Mouse (Mus musculus): Measurements from ENCODE around the gene Tmie. TPM values are rescaled to one million over a fixed set of nuclear protein-coding genes. Genes with fewer than 3 reads are reported as not detected.

Tmie gene
- polyA plus RNA-seq (2017; shearing (Covaris generic)) = 5.1 TPM

DNA sequence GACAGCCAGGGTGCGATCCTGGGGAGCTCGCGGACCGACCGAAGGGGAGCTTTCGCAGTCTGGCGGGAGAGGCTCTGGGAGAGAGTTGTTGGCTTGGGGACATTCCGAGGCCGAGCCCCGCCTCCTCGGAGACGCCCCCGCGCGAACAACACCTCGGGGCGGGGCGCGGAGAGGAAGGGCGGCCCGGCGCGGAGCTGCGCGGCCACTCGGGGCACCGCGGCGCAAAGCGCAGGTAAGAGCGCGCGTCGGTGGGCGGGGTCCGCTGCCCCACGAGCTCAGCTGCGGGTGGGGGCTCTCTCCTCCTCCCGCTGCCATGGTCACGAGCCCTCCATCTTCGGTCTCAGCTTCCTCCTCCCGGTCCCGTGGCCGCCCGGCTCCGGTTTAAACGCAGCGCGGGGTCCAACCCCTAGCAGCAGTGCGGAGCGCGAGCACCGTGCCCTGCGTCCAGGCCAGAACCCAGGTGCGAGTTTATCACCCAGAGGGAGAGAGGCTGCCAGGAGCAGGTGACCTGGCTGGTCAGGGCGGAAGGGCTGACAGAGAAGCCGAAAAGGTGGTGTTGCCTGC, at the start of gene Tmie:
TSS of gene Tmie (minus strand) at position 116 of the 564 bp plus-strand sequence.

DNA sequence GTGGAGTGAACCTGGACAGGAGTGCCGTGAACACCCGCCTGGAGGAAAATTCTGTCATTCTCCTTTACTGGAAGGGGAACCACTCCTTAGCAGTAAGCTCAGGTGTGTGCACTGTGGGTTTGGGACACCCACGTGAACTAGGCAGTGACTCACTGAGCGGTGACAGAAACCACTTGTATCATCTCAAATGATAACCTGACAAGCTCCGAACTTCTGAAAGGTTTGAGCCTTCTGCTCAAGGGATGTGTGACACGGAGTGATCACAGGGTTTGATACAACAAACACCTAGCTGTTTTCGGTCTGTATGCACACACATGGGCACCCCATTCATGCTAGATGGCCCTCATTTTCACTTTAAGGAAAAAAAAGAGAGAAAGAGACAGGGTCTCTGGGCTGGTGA, 36.9 kb upstream of the Tmie start, which contains the start of gene Fam240a:
TSS of gene Fam240a (minus strand) at position 76 of the 400 bp plus-strand sequence.

DNA sequence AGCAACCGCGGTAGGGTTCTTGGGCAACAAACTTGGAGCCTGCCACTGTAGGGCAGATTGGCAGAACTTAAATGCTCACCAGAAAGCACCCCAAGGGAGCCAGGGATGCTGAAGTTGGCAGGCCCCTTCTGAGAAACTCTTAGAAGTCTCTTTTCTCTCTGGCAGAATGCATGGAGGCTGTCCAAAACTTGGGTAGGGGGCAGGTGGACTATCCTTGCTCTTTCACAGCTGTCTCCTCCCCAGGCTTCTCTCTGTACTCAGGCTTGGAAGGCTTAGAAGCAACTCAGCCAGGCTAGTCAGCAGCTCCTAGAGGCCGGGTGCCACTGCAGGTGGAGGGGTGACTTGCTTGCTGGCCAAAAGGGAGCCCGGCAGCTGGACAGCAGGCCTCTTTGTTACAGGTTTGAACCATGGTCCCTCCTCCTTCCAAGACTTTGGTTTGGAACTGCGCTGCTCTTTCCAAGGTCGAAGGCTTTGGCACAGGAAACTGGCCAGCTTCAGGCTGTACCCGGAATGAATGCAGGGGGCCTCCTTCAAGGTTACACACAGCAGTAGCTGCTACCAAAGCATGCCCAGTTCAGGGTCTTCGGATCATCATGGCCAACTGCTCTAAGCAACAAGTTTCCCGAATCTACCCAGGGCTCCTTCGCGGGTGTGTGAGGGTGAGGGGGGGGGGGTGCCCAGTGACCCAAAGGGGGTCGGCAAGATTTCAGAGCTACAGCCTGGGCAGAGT, 557 bp downstream of the Tmie start, which contains the start of gene Als2cl:
TSS of gene Als2cl (plus strand) at position 680 of the 730 bp plus-strand sequence.

DNA sequence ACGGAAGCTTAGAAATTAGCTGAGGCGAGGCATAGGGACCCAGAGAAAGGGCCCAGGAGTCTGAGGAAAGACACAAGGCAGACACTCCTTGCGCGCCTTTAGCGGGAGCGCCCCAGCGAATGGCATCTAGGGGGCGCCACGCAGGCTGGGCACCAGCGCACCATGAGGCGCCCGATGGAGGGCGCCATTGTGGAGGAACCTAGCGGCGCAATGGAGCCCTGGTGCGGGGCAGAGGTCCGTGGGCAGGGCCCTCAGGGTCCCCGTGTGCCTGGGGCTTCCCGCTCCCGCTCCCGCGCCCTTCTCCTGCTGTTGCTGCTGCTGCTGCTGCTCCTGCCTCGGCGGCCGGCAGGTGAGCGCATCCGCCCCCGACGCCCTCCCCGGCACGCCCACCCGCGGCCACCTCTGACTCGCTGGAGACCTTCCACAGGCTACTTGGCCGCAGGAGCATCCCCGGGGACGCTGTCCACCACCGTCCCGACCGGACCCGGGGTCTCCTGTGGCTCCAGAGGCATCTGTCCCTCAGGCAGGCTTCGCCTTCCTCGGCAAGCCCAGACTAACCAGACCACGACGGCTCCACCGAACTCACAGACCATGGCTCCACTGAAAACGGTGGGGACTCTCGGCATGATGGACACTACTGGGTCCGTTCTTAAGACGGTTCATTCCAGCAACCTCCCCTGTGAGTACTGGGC, 22.0 kb downstream of the Tmie start, which contains the start of gene Prss50:
TSS of gene Prss50 (plus strand) at position 187 of the 692 bp plus-strand sequence.

DNA sequence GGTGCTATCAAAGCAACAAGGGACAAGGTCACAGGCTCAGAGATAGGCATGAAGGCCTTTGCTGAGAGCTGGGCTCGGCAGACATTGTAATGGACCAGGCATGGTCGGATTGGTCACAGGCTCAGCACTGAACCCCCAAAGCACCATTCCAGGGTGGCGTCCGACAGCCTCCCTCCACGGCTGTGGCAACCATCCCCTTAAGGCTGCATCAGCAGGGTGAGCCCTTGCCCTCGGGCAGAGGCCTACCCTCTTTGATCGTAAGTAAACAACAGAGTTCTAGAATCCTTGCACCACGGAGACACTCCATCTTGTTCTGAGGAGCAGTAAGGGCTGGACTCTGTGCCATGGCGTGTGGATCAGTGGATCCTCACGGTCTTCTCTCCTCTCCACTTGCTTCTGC, 35.7 kb downstream of the Tmie start, which contains the start of gene Prss46:
TSS of gene Prss46 (plus strand) at position 301 of the 400 bp plus-strand sequence.

DNA sequence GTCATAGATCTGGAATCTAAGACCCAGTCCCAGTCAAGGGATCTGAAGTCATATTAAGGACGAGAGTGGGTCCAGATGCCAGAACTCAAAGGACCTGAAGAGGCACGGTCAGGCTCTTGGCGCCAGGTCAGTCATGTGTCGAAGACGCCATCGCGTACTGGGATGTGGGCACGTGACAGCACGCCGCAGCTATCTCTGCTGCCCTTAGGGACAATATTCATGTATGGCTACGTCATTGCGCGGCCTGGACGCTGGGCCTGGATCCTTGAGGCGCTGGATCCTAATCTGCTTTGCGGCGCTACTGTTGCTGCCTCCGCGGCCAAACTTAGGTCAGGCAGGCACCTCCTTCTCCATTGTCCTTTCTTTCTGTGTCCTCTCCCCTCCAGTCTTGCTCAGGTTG, 45.5 kb downstream of the Tmie start, which contains the start of gene Prss45:
TSS of gene Prss45 (plus strand) at position 178 of the 400 bp plus-strand sequence.

DNA sequence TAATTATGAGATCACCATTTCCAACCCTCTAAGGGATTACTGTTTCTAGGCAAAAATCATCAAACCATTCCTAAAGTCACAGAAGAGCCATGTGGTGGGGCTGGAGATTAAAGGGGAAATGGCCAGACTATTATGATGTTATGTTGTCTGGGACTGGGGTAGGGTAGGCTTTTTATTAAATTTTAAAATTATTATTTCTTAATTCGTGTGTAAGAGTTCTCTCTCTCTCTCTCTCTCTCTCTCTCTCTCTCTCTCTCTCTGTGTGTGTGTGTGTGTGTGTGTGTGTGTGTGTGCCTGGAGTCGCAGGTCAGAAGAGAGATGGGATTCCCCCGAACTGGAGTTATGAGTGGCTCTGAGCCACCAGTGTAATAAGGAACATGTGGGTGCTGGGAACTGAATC, 53.5 kb downstream of the Tmie start, which contains the start of gene Prss43:
TSS of gene Prss43 (plus strand) at position 301 of the 400 bp plus-strand sequence.

Other genes with a start within 250 kb of the Tmie start
- 32.7 TPM for gene Nbeal2, start 226.0 kb downstream of the Tmie start, polyA plus RNA-seq (2017; shearing (Covaris generic))
- 322 TPM for gene Ccdc12, start 223.6 kb downstream of the Tmie start, polyA plus RNA-seq (2017; shearing (Covaris generic))
- not detected for gene Myl3, start 138.3 kb downstream of the Tmie start, polyA plus RNA-seq (2017; shearing (Covaris generic))
- 0.12 TPM for gene Pth1r, start 133.0 kb downstream of the Tmie start, polyA plus RNA-seq (2017; shearing (Covaris generic))
- not detected for gene Prss42, start 81.9 kb downstream of the Tmie start, polyA plus RNA-seq (2017; shearing (Covaris generic))
- gene Prss44, start 66.1 kb downstream of the Tmie start, polyA plus RNA-seq (2017; shearing (Covaris generic)) = not detected
- gene Prss43, start 53.4 kb downstream of the Tmie start, polyA plus RNA-seq (2017; shearing (Covaris generic)) = not detected
- gene Prss45, start 45.5 kb downstream of the Tmie start, polyA plus RNA-seq (2017; shearing (Covaris generic)) = not detected
- not detected for gene Prss46, start 35.6 kb downstream of the Tmie start, polyA plus RNA-seq (2017; shearing (Covaris generic))
- 0.31 TPM for gene Prss50, start 22.1 kb downstream of the Tmie start, polyA plus RNA-seq (2017; shearing (Covaris generic))
- 56.1 TPM for gene Als2cl, start 243 bp downstream of the Tmie start, polyA plus RNA-seq (2017; shearing (Covaris generic))
- 0.98 TPM for gene Fam240a, start 36.7 kb upstream of the Tmie start, polyA plus RNA-seq (2017; shearing (Covaris generic))
- gene Tdgf1, start 66.0 kb upstream of the Tmie start, polyA plus RNA-seq (2017; shearing (Covaris generic)) = 1.8 TPM
- gene Lrrc2, start 71.4 kb upstream of the Tmie start, polyA plus RNA-seq (2017; shearing (Covaris generic)) = 0.53 TPM
- not detected for gene Rtp3, start 110.5 kb upstream of the Tmie start, polyA plus RNA-seq (2017; shearing (Covaris generic))
- 0.81 TPM for gene Ltf, start 139.2 kb upstream of the Tmie start, polyA plus RNA-seq (2017; shearing (Covaris generic))
- gene Ccrl2, start 177.4 kb upstream of the Tmie start, polyA plus RNA-seq (2017; shearing (Covaris generic)) = 16.8 TPM
- gene Lrrfip2, start 237.5 kb upstream of the Tmie start, polyA plus RNA-seq (2017; shearing (Covaris generic)) = 8.3 TPM

Measured in CD4-positive, CD25-positive, alpha-beta regulatory T cell, adult 9 weeks (primary cell).